Mouse (Mus musculus): Measurements from ENCODE around the gene Hspa4l.
"Not testable (repeated sequence)": the region's sequence is repeated elsewhere in the genome, so short reads cannot be mapped to it uniquely, and the experiment has no call there.

Gene Hspa4l

DNA sequence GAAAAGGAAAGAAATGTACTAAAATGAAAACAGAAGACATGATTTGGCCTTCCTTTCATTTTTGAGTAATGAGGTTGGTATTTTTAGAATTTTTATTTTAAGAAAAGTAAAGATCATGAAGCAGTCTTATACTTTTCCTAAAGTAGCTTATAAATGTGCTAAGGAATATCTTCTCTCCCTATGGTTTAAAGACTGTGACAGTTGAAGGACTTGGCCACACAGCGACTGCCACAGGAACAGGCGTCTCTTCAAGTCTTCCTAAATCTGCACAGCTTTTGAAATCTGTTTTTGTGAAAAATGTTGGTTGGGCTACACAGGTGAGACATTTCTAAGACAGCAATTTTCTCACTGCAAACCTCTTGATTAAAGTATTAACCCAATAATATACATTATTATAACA lies 69.0 kb downstream of the Hspa4l start:
- no peak for DNase-seq (ENCODE audit: low read depth)

DNA sequence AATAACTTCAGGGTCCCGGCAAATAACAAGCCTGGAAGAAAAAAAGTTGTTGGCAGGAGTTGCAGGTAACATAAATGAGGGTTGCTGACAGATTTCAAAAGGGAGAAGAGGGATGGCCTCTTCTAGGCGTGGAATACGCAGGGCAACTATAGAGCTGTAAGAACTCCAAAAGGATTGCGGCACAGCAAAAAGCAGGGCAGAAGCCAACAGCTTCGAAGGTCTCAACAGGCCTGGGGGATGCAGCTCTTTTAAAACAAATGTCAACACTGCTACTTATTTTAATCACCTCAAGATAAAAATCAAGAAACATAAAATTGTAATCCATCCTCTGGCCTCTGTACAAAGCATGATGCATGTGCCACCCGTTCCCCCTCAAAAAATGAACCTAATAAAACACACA lies 101.2 kb downstream of the Hspa4l start:
- DNase-seq (ENCODE audit: low read depth): not testable (repeated sequence)

Measured in NIH3T3 (cell line).